Mouse (Mus musculus): Measurements from ENCODE around the gene Rpe. TPM values are rescaled to one million over a fixed set of nuclear protein-coding genes. Genes with fewer than 3 reads are reported as not detected.

The Rpe gene
- polyA plus RNA-seq (2015; fragmentation: Nextera tagmentation; extraction: Ambion mirVana), result 51.2 and 58.9 TPM in 2 replicates

DNA sequence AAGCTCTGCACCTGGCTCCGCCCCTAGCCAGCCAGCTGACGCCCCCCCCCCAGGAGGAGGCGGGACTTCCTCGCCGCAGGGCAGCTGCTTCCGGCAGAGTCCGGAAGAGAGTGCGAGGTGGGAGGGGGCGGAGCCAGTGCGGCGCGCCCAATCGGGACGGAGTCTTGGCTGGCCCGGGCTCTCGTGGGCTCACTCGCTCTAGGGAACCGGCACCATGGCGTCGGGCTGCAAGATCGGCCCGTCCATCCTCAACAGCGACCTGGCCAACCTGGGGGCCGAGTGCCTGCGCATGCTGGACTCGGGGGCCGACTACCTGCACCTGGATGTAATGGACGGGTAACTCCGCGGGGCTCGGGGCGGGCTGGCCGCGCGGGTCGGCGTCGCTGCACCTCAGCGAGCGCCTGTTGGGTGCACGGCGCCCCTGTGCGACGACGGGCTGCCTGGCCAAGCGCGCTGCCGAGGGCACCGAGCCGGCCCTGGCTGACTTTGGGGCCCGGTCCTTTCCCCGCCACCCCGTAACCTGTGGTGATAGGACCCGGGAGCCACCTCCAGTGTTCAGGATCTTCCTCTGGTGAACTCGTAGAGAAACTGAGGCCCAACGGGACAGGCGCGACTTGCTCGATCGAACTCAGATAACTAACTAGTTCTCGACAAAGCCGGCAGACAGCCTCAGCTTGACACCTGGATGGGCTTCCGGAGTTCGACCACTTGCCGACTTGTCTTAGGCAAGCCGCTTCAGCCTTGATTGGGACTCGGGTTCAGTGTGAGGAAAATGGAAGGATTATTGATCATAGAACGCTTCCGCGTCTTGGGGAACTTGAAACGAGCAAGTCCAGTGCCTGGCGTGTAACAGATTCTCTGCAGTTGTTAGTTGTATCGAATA, at the start of gene Rpe:
TSS of gene Rpe (plus strand) at position 139 of the 883 bp plus-strand sequence.
- H3K4me2 ChIP-seq (ENCODE audit: low read depth, low read length), result peak within 1 kb of the TSS; percentile 75
- under 1% methylated on average over 72 of the region's 73 CpGs for WGBS
- no peaks in the 10 kb centered on the region for H3K27me3 ChIP-seq (ENCODE audit: control insufficient read depth, insufficient read depth, low read depth, low read length)
- peak within 1 kb of the TSS; percentile 88 for H3K4me3 ChIP-seq (ENCODE audit: low read length)
- H3K36me3 ChIP-seq (ENCODE audit: control insufficient read depth, insufficient read depth, low read length), result no peaks in the 10 kb centered on the region
- H3K9ac ChIP-seq (ENCODE audit: low read length), result peak within 1 kb of the TSS; percentile 85
- H3K27ac ChIP-seq (ENCODE audit: low read length), result peak within 1 kb of the TSS; percentile 78
- H3K4me1 ChIP-seq (replicated peaks; ENCODE audit: control insufficient read depth, insufficient read depth, low read length), result peaks cover 9% of the 10 kb centered on the region
- peak; percentile 100 for ATAC-seq (ENCODE audit: low read depth)
- H3K9me3 ChIP-seq (ENCODE audit: control insufficient read depth, low read length), result no peaks in the 10 kb centered on the region

DNA sequence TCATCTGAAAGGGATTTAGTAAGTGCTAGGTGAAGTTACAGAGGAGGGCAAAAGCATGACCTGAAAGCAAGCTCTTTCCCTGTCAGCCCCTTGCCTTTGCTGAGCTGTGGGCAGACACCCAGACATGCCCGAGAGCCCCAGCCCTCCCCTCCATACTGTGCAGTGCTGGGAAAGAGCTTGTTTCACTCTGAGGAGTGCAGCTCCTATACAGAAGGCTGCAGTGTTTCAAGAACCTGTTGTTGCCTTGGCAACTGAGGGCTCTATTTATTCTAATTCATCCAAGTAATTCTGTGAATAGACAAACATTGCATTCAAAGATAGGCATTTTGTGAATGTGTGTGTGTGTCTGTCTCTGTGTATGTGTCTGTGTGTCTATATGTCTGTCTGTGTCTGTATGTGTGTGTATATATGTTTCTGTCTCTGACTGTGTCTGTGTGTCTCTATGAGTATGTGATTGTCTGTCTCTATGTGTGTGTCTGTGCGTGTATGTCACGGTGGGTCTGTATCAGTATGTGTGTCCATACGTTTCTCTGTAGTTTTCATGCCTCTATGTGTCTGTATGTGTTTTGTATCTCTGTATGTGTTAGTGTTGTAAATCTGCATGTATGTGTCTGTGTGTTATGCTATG, 45.4 kb upstream of the Rpe start:
- WGBS, result 42% methylated on average over 4 of the region's 4 CpGs
- Histone ChIP-seq H3K36me3 (ENCODE audit: control insufficient read depth, insufficient read depth, low read length) (no peaks in the 10 kb centered on the region), H3K4me3 (ENCODE audit: low read length) (no peak overlapping the region), H3K4me2 (ENCODE audit: low read depth, low read length) (no peak overlapping the region), H3K9ac (ENCODE audit: low read length) (no peak overlapping the region), H3K9me3 (ENCODE audit: control insufficient read depth, low read length) (no peaks in the 10 kb centered on the region), H3K27ac (ENCODE audit: low read length) (no peak overlapping the region), H3K4me1 (replicated peaks; ENCODE audit: control insufficient read depth, insufficient read depth, low read length) (peaks cover 6% of the 10 kb centered on the region), H3K27me3 (ENCODE audit: control insufficient read depth, insufficient read depth, low read depth, low read length) (no peaks in the 10 kb centered on the region)
- ATAC-seq (ENCODE audit: low read depth), result peak; percentile 89

DNA sequence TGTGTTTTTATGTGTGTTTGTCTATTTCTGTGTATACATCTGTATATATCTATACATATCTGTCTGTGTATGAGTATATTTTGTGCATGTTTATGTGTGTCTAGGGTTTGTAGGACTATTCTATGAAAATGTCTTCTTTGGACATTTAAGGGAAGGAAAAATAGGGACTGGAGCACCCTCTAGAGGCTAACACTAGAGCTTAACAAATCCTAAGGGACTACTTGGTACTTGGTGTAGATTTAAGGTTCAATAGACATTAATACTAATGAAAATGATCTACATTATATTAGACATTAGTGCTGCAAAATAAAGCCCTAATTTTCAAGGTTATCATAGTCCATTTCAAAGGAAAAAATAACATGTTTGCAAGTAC, 44.9 kb upstream of the Rpe start:
- peak; percentile 61 for ATAC-seq (ENCODE audit: low read depth)
- Histone ChIP-seq H3K27me3 (ENCODE audit: control insufficient read depth, insufficient read depth, low read depth, low read length) (no peaks in the 10 kb centered on the region), H3K9me3 (ENCODE audit: control insufficient read depth, low read length) (no peaks in the 10 kb centered on the region), H3K9ac (ENCODE audit: low read length) (no peak overlapping the region), H3K4me2 (ENCODE audit: low read depth, low read length) (no peak overlapping the region), H3K27ac (ENCODE audit: low read length) (no peak overlapping the region), H3K36me3 (ENCODE audit: control insufficient read depth, insufficient read depth, low read length) (no peaks in the 10 kb centered on the region), H3K4me1 (replicated peaks; ENCODE audit: control insufficient read depth, insufficient read depth, low read length) (peaks cover 6% of the 10 kb centered on the region), H3K4me3 (ENCODE audit: low read length) (no peak overlapping the region)

DNA sequence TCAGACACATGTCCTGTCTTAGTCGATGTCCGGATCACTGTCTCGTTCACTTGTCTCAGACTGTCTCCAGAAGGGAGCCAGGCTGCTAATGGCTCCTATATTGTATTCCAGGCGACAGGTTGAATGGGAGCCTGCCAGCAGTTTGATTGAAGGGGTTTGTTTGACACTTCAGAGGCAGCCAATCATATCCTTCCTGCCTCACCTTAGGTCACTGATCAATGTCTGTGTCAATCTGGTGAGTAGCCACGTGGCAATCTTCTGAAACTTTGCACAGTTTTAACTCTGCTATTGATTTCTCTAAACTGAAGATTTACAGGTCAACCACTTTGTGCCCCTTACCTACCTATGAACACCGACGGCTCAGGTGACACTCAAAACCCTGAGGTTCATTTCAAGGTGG, 29.2 kb upstream of the Rpe start:
- H3K9me3 ChIP-seq (ENCODE audit: control insufficient read depth, low read length), result no peaks in the 10 kb centered on the region
- ATAC-seq (ENCODE audit: low read depth), result no peak
- no peak overlapping the region for H3K4me3 ChIP-seq (ENCODE audit: low read length)
- no peak overlapping the region for H3K9ac ChIP-seq (ENCODE audit: low read length)
- no peaks in the 10 kb centered on the region for H3K36me3 ChIP-seq (ENCODE audit: control insufficient read depth, insufficient read depth, low read length)
- H3K27ac ChIP-seq (ENCODE audit: low read length), result no peak overlapping the region
- no peak overlapping the region for H3K4me2 ChIP-seq (ENCODE audit: low read depth, low read length)
- no peaks in the 10 kb centered on the region for H3K4me1 ChIP-seq (replicated peaks; ENCODE audit: control insufficient read depth, insufficient read depth, low read length)
- no peaks in the 10 kb centered on the region for H3K27me3 ChIP-seq (ENCODE audit: control insufficient read depth, insufficient read depth, low read depth, low read length)
- 48% methylated on average over 7 of the region's 7 CpGs for WGBS

DNA sequence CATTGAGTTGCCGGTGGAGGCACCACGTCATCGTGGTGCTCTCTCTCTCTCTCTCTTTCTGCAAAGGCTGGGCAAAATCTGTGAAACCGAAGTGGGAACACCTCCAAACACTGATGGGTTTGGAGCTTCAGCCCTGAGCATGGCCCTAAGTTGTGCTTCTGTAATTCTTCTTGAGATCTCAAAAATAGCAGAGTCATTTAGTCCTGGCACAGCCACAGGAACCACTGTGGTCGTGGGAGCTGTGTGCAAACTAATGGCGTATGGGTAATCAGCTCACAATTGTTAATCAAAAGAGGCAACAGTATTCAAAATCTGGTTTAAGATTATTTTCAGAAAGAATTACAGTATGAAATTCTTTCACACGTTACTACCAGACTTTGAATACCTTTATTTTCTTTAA, 27.8 kb upstream of the Rpe start:
- ATAC-seq (ENCODE audit: low read depth), result no peak
- Histone ChIP-seq H3K4me1 (replicated peaks; ENCODE audit: control insufficient read depth, insufficient read depth, low read length) (no peaks in the 10 kb centered on the region), H3K4me3 (ENCODE audit: low read length) (no peak overlapping the region), H3K4me2 (ENCODE audit: low read depth, low read length) (no peak overlapping the region), H3K9me3 (ENCODE audit: control insufficient read depth, low read length) (no peaks in the 10 kb centered on the region), H3K27ac (ENCODE audit: low read length) (no peak overlapping the region), H3K27me3 (ENCODE audit: control insufficient read depth, insufficient read depth, low read depth, low read length) (no peaks in the 10 kb centered on the region), H3K9ac (ENCODE audit: low read length) (no peak overlapping the region), H3K36me3 (ENCODE audit: control insufficient read depth, insufficient read depth, low read length) (no peaks in the 10 kb centered on the region)
- WGBS, result 84% methylated on average over 7 of the region's 7 CpGs

DNA sequence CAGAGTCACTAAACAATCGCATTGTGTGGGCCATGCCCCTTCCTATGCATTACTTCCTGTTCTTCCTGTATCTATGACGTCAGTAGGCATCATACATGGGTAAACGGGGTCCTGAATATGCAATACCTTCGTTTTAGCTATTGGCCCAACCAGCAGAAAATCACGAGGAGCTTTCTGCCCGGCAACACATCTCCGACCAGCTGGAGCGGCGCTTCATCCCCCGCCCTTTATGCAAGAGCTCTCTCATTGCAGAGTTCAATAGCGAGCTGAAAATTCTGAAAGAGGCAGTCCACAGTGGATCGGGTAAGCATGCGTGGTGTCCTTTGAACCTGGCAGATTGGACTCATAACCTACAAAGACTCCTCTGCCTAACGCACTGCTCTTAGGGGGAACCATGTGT, 22.7 kb upstream of the Rpe start:
- Histone ChIP-seq H3K27me3 (ENCODE audit: control insufficient read depth, insufficient read depth, low read depth, low read length) (no peaks in the 10 kb centered on the region), H3K4me3 (ENCODE audit: low read length) (no peak overlapping the region), H3K4me2 (ENCODE audit: low read depth, low read length) (no peak overlapping the region), H3K36me3 (ENCODE audit: control insufficient read depth, insufficient read depth, low read length) (no peaks in the 10 kb centered on the region), H3K9me3 (ENCODE audit: control insufficient read depth, low read length) (no peaks in the 10 kb centered on the region), H3K27ac (ENCODE audit: low read length) (no peak overlapping the region), H3K4me1 (replicated peaks; ENCODE audit: control insufficient read depth, insufficient read depth, low read length) (no peaks in the 10 kb centered on the region), H3K9ac (ENCODE audit: low read length) (no peak overlapping the region)
- no peak for ATAC-seq (ENCODE audit: low read depth)
- 78% methylated on average over 14 of the region's 14 CpGs for WGBS

DNA sequence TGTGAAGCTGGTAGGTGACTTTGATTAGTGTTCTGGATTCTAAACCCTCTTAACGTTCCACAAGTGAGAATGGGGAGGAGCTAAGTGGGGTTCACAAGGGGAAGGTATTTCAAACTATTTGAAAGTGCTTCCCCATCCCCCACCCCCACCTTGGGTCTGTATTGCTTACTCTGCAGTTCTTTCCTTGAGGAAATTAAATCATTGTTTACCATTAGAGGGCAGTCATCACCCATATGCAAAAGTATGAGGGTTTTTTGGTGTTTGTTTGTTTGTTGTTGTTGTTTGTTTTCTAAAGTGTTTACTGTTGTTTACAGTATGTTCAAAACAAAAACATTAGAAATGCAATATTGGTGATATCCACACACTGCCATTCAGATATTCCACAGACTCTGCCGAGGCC, 22.0 kb upstream of the Rpe start:
- Histone ChIP-seq H3K9ac (ENCODE audit: low read length) (no peak overlapping the region), H3K4me1 (replicated peaks; ENCODE audit: control insufficient read depth, insufficient read depth, low read length) (no peaks in the 10 kb centered on the region), H3K27me3 (ENCODE audit: control insufficient read depth, insufficient read depth, low read depth, low read length) (no peaks in the 10 kb centered on the region), H3K27ac (ENCODE audit: low read length) (no peak overlapping the region), H3K9me3 (ENCODE audit: control insufficient read depth, low read length) (no peaks in the 10 kb centered on the region), H3K4me2 (ENCODE audit: low read depth, low read length) (no peak overlapping the region), H3K36me3 (ENCODE audit: control insufficient read depth, insufficient read depth, low read length) (no peaks in the 10 kb centered on the region), H3K4me3 (ENCODE audit: low read length) (no peak overlapping the region)
- ATAC-seq (ENCODE audit: low read depth), result no peak
- 36% methylated on average over 2 of the region's 2 CpGs for WGBS

DNA sequence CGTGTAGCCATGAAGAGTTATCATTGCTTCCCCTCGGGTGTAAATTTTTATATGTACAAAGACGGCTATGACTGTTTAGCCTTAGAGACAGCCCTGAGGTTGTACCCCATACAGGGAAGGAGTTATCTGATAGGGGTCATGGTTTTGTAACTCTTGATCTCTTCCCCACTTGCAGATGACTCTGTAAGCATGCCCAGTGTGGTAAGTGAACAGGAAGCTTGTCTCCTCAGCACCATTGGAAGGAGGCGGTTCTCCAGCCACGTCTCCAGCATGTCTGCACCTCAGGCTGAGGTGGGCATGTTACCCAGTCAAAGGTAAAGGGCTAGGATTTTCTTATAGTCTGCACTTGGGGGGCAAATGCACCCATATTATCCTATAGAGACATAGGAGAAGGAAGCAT, 17.7 kb upstream of the Rpe start:
- Histone ChIP-seq H3K27me3 (ENCODE audit: control insufficient read depth, insufficient read depth, low read depth, low read length) (no peaks in the 10 kb centered on the region), H3K27ac (ENCODE audit: low read length) (no peak overlapping the region), H3K9me3 (ENCODE audit: control insufficient read depth, low read length) (no peaks in the 10 kb centered on the region), H3K36me3 (ENCODE audit: control insufficient read depth, insufficient read depth, low read length) (no peaks in the 10 kb centered on the region), H3K9ac (ENCODE audit: low read length) (no peak overlapping the region), H3K4me1 (replicated peaks; ENCODE audit: control insufficient read depth, insufficient read depth, low read length) (no peaks in the 10 kb centered on the region), H3K4me3 (ENCODE audit: low read length) (no peak overlapping the region), H3K4me2 (ENCODE audit: low read depth, low read length) (no peak overlapping the region)
- no peak for ATAC-seq (ENCODE audit: low read depth)
- 79% methylated on average over 5 of the region's 5 CpGs for WGBS

DNA sequence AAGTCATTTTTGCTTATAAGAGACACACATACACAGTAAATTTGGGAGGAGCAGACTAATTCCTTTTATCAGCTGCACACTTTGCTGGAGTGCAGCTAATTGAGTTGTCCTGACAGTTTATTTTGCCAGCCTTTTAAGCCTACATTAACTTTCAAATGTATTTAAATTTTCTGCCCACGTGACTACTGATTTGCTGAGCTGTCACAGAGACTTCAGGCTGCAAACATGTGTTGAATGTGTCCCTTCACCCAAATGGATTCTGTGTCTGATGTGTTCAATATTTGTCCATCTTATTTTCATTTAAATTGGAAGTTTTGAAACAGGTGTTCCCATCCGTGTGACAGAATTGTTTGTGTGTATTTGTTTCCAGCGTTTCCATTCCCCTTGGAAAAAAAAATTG, 8.9 kb upstream of the Rpe start:
- Histone ChIP-seq H3K27me3 (ENCODE audit: control insufficient read depth, insufficient read depth, low read depth, low read length) (no peaks in the 10 kb centered on the region), H3K4me1 (replicated peaks; ENCODE audit: control insufficient read depth, insufficient read depth, low read length) (no peaks in the 10 kb centered on the region), H3K36me3 (ENCODE audit: control insufficient read depth, insufficient read depth, low read length) (no peaks in the 10 kb centered on the region), H3K4me2 (ENCODE audit: low read depth, low read length) (no peak overlapping the region), H3K27ac (ENCODE audit: low read length) (no peak overlapping the region), H3K9ac (ENCODE audit: low read length) (no peak overlapping the region), H3K4me3 (ENCODE audit: low read length) (no peak overlapping the region), H3K9me3 (ENCODE audit: control insufficient read depth, low read length) (no peaks in the 10 kb centered on the region)
- WGBS, result 62% methylated on average over 3 of the region's 3 CpGs
- ATAC-seq (ENCODE audit: low read depth), result no peak
